Comparison of ENCODE assay signal across 8 mouse cellular contexts in genomic region chr17:35979401-35980362, GRCm38 (mm10). TPM values are rescaled to one million over a fixed set of nuclear protein-coding genes. Genes with fewer than 3 reads are reported as not detected.
DNase-seq lines count a peak whose midpoint lies in the region; ATAC-seq lines count a peak whose summit lies in the region.

Gene Gnl1 (plus strand): TSS chr17:35979851.
Gene Prr3 (minus strand): TSS chr17:35980236.

- WGBS in hindbrain, embryonic 12.5 days, result 1% methylated on average over 100 of the region's 109 CpGs

- H3K9ac ChIP-seq in hindbrain, embryonic 12.5 days, result peak within 1 kb of the TSS; percentile 88

- peak within 1 kb of the TSS; percentile 94 for H3K27ac ChIP-seq in hindbrain, embryonic 12.5 days

- peak; percentile 88 for ATAC-seq in hindbrain, embryonic 12.5 days (ENCODE audit: low FRiP score)

- peaks cover 18% of the 10 kb centered on the region for H3K4me1 ChIP-seq in hindbrain, embryonic 12.5 days

- peak within 1 kb of the TSS; percentile 91 for H3K4me3 ChIP-seq in hindbrain, embryonic 12.5 days

- no peaks in the 10 kb centered on the region for H3K9me3 ChIP-seq in hindbrain, embryonic 12.5 days (replicated peaks)

- peak; percentile 96 for DNase-seq in Muller cell, postnatal 12 days (ENCODE audit: inconsistent ontology term)
- peak; percentile 95 for DNase-seq in cerebellum, adult 9-11 months
- DNase-seq in frontal cortex, postnatal 10 days (ENCODE audit: low spot score in 2 of 2), result peak; percentile 91 to 92
- peak; percentile 93 to 99 for DNase-seq in layer of hippocampus, postnatal 14 days (ENCODE audit: low spot score in 2 of 2)
- peak; percentile 89 for DNase-seq in lung, postnatal 14 days
- peak; percentile 81 for DNase-seq in retina, adult 2 months (ENCODE audit: low read depth, low spot score)
- DNase-seq in thymus, postnatal 36 days, result peak; percentile 85 to 90

- H3K36me3 ChIP-seq in hindbrain, embryonic 12.5 days, result peaks cover 35% of the 10 kb centered on the region

- H3K4me2 ChIP-seq in hindbrain, embryonic 12.5 days (replicated peaks), result peak within 1 kb of the TSS; percentile 83

- no peaks in the 10 kb centered on the region for H3K27me3 ChIP-seq in hindbrain, embryonic 12.5 days

RNA-seq across cellular contexts. Expression of gene Gnl1, which starts in this region (rescaled TPM):
- polyA plus RNA-seq in hindbrain, embryonic 12.5 days (2016; fragmentation: Nextera tagmentation; extraction: Ambion mirVana), result 54.9 and 57.7 TPM in 2 replicates
- 100 to 1,000 TPM; 133 to 136 TPM for total RNA-seq in layer of hippocampus, postnatal 14 days (2021)

RNA-seq across cellular contexts. Expression of gene Prr3, which starts in this region (rescaled TPM):
- 53.4 and 61.0 TPM in 2 replicates for polyA plus RNA-seq in hindbrain, embryonic 12.5 days (2016; fragmentation: Nextera tagmentation; extraction: Ambion mirVana)
- 10 to 100 TPM; 59.7 to 63.8 TPM for total RNA-seq in layer of hippocampus, postnatal 14 days (2021)

Comparison
In these comparisons a context has a peak if more than half of its experiments do, and no peak if none do; other contexts are left out.
1. Peak in every context shown above with its lines: DNase-seq, ATAC-seq, H3K4me3 ChIP-seq and H3K27ac ChIP-seq.